Mouse (Mus musculus): ENCODE results near the gene Acot1. TPM values are rescaled to one million over a fixed set of nuclear protein-coding genes. Genes with fewer than 3 reads are reported as not detected.
"Not testable (repeated sequence)": the region's sequence is repeated elsewhere in the genome, so short reads cannot be mapped to it uniquely, and the experiment has no call there.

Gene Acot1
- total and polyA plus RNA-seq, 3 experiments: 0.42 TPM; not detected in 2

DNA sequence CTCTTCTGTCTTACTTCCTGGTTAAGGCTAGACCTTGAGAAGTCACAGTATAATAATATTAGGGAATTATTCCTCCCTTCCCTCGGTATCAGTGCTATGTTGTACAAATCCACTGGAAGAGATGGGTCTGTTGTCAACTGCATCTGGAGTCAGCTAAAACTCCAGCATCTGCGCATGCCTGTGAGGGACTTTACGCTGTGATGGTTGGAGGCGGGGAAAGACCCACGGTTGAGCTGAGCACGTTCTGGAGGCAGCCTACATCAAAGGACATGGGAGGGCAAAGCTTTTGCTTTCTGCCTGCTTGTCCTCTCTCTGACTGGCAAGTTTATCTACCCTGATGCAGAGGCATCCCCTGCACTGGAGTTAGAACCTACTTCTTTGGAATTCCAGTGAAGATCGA, 16.6 kb downstream of the Acot1 start:
- Histone ChIP-seq H3K4me3 (replicated peaks in 1 of 3; ENCODE audit: low read depth in 2 of 3, low read length in 2 of 3, poor library complexity in 1 of 3) (no peak overlapping the region), H3K9ac (ENCODE audit: insufficient read depth, low read depth) (no peak overlapping the region), H3K79me2 (replicated peaks; ENCODE audit: control insufficient read depth, extremely low read depth, insufficient read depth, poor library complexity, severe bottlenecking) (no peaks in the 10 kb centered on the region), H3K4me1 (ENCODE audit: control insufficient read depth in 1 of 2, insufficient read depth in 2 of 2) (peaks cover 2 to 8% of the 10 kb centered on the region in 2 experiments; a peak in 3 of 4 replicates), H3K4me2 (ENCODE audit: insufficient read depth, low read depth, poor library complexity, severe bottlenecking) (no peak overlapping the region), H3K27ac (ENCODE audit: insufficient read depth, low read depth) (no peak overlapping the region), H3K36me3 (replicated peaks in 1 of 2; ENCODE audit: control insufficient read depth in 1 of 2, insufficient read depth in 1 of 2, low read length in 1 of 2) (no peaks in the 10 kb centered on the region), H3K27me3 (replicated peaks) (no peaks in the 10 kb centered on the region), H3K9me3 (replicated peaks; ENCODE audit: low read length) (no peaks in the 10 kb centered on the region)
- in situ Hi-C loops (cut with MboI; ENCODE audit: low pct_ligation_motif_present, low pct_unique_long_range_greater_than_20kb, low sequenced_read_pairs): no loop called here
- no peak for DNase-seq (ENCODE audit: extremely low read depth)
- dilution Hi-C loops (cut with MboI; ENCODE audit: extremely low pct_ligation_motif_present, extremely low pct_unique_long_range_greater_than_20kb, low sequenced_read_pairs): no loop called here
- TF ChIP-seq NRF1 (IDR thresholded peaks at IDR 0.05; ENCODE audit: low read depth, low read length): peak; percentile 67
- no peak for TF ChIP-seq HCFC1 (IDR thresholded peaks at IDR 0.05; ENCODE audit: low read depth, low read length)
- TF ChIP-seq CHD2 (IDR thresholded peaks at IDR 0.05; ENCODE audit: low read length): no peak
- TF ChIP-seq ZKSCAN1 (IDR thresholded peaks at IDR 0.05; ENCODE audit: borderline replicate concordance, low read depth, low read length): no peak
- no peak for TF ChIP-seq MEF2A (IDR thresholded peaks at IDR 0.05; ENCODE audit: borderline replicate concordance, low read depth, low read length)
- no peak for TF ChIP-seq TCF12 (IDR thresholded peaks at IDR 0.05; ENCODE audit: low read depth, low read length)
- no peak for TF ChIP-seq POLR2A (IDR thresholded peaks at IDR 0.05; ENCODE audit: low read depth, low read length)
- no peak for TF ChIP-seq E2F4 (IDR thresholded peaks at IDR 0.05; ENCODE audit: insufficient replicate concordance, low read depth, low read length)

DNA sequence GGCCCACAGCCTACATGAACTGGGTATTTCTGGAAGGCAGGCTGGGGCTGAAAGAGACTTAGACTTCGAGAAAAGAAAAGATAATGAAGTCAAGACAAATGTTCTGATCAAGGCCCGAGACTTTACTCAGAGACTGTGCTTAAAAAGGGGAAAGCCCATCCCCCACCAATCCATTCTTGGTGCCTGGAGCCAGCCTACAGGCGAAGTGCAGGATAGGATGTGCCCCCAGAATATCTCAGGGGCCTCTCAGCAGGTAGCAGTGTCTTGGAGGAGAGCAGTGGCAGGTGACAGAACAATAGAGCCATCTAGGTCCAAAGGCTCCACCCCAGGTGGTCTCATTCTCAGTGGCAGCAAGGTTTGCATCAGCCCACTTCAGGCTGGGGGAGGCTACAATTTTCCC, 19.0 kb downstream of the Acot1 start:
- in situ Hi-C loops (cut with MboI; ENCODE audit: low pct_ligation_motif_present, low pct_unique_long_range_greater_than_20kb, low sequenced_read_pairs); H3K27me3 ChIP-seq (replicated peaks); dilution Hi-C loops (cut with MboI; ENCODE audit: extremely low pct_ligation_motif_present, extremely low pct_unique_long_range_greater_than_20kb, low sequenced_read_pairs): not testable (repeated sequence)

DNA sequence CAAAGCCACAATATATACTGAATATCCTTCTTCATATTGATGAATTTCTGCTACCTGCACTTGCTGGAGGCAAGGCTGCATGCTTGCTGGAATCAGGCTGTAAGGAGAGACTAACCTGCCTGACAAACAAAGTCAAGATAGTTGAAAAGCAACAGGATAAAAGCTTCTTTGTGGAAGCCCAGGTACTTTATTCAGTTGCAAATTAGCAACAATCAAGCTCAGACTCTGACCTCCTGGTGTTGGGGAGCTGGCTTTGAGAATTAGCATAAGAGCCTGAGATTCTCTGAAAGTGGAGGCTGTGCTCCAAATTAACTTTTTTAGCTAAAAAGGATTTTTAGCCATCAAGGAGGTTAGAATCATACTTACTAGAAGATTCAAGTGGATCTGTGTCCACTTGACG, 19.8 kb downstream of the Acot1 start:
- H3K27me3 ChIP-seq (replicated peaks); dilution Hi-C loops (cut with MboI; ENCODE audit: extremely low pct_ligation_motif_present, extremely low pct_unique_long_range_greater_than_20kb, low sequenced_read_pairs): not testable (repeated sequence)

More for the DNA sequence above, 19.0 kb downstream of the Acot1 start:
- not testable (repeated sequence) for H3K4me2 ChIP-seq (ENCODE audit: insufficient read depth, low read depth, poor library complexity, severe bottlenecking); H3K9me3 ChIP-seq (replicated peaks; ENCODE audit: low read length); H3K9ac ChIP-seq (ENCODE audit: insufficient read depth, low read depth); DNase-seq (ENCODE audit: extremely low read depth); H3K79me2 ChIP-seq (replicated peaks; ENCODE audit: control insufficient read depth, extremely low read depth, insufficient read depth, poor library complexity, severe bottlenecking); H3K4me3 ChIP-seq (replicated peaks in 1 of 3; ENCODE audit: low read depth in 2 of 3, low read length in 2 of 3, poor library complexity in 1 of 3); H3K27ac ChIP-seq (ENCODE audit: insufficient read depth, low read depth); H3K36me3 ChIP-seq (replicated peaks in 1 of 2; ENCODE audit: control insufficient read depth in 1 of 2, insufficient read depth in 1 of 2, low read length in 1 of 2)
- peaks cover 2 to 10% of the 10 kb centered on the region in 2 experiments; a peak in 3 of 4 replicates for H3K4me1 ChIP-seq (ENCODE audit: control insufficient read depth in 1 of 2, insufficient read depth in 2 of 2)

More for the DNA sequence above, 19.8 kb downstream of the Acot1 start:
- H3K79me2 ChIP-seq (replicated peaks; ENCODE audit: control insufficient read depth, extremely low read depth, insufficient read depth, poor library complexity, severe bottlenecking); H3K27ac ChIP-seq (ENCODE audit: insufficient read depth, low read depth); H3K9me3 ChIP-seq (replicated peaks; ENCODE audit: low read length); H3K36me3 ChIP-seq (replicated peaks in 1 of 2; ENCODE audit: control insufficient read depth in 1 of 2, insufficient read depth in 1 of 2, low read length in 1 of 2); DNase-seq (ENCODE audit: extremely low read depth); H3K9ac ChIP-seq (ENCODE audit: insufficient read depth, low read depth); H3K4me3 ChIP-seq (replicated peaks in 1 of 3; ENCODE audit: low read depth in 2 of 3, low read length in 2 of 3, poor library complexity in 1 of 3); in situ Hi-C loops (cut with MboI; ENCODE audit: low pct_ligation_motif_present, low pct_unique_long_range_greater_than_20kb, low sequenced_read_pairs); H3K4me2 ChIP-seq (ENCODE audit: insufficient read depth, low read depth, poor library complexity, severe bottlenecking): not testable (repeated sequence)
- peaks cover 2 to 10% of the 10 kb centered on the region in 2 experiments; a peak in 3 of 4 replicates for H3K4me1 ChIP-seq (ENCODE audit: control insufficient read depth in 1 of 2, insufficient read depth in 2 of 2)

Measured in CH12.LX (cell line).